Mouse (Mus musculus): ENCODE results near the gene Myocd. TPM values are rescaled to one million over a fixed set of nuclear protein-coding genes. Genes with fewer than 3 reads are reported as not detected.

Myocd gene
- polyA plus RNA-seq, 1 experiment from 2014 or later, result 3.0 TPM

GRCm38 (mm10) chr11:65235374-65235773 lies 34.4 kb downstream of the Myocd start:
- Histone ChIP-seq H3K4me3 (ENCODE audit: low read depth, low read length) (no peak overlapping the region), H3K4me1 (ENCODE audit: insufficient read depth, low read depth, low read length) (no peaks in the 10 kb centered on the region), H3K27me3 (replicated peaks; ENCODE audit: insufficient read depth, low read length) (no peaks in the 10 kb centered on the region), H3K4me2 (replicated peaks; ENCODE audit: low read depth, low read length) (no peak overlapping the region), H3K9me3 (ENCODE audit: low read length) (no peaks in the 10 kb centered on the region), H3K27ac (ENCODE audit: low read length) (no peak overlapping the region), H3K36me3 (ENCODE audit: insufficient read depth, low read length) (no peaks in the 10 kb centered on the region), H3K9ac (replicated peaks; ENCODE audit: low read depth) (no peak overlapping the region)
- WGBS, result 41% methylated on average over 2 of the region's 2 CpGs
- no peak for TF ChIP-seq EP300 (IDR thresholded peaks at IDR 0.05)
- no peak for TF ChIP-seq CTCF (IDR thresholded peaks at IDR 0.05)
- ATAC-seq (no peak), DNase-seq (ENCODE audit: low spot score) (peak; percentile 24)

GRCm38 (mm10) chr11:65231771-65232170 lies 38.0 kb downstream of the Myocd start:
- no peaks in the 10 kb centered on the region for H3K9me3 ChIP-seq (ENCODE audit: low read length)
- H3K27me3 ChIP-seq (replicated peaks; ENCODE audit: insufficient read depth, low read length), result no peaks in the 10 kb centered on the region
- H3K4me3 ChIP-seq (ENCODE audit: low read depth, low read length), result no peak overlapping the region
- no peaks in the 10 kb centered on the region for H3K36me3 ChIP-seq (ENCODE audit: insufficient read depth, low read length)
- WGBS, result 79% methylated on average over 4 of the region's 4 CpGs
- no peak overlapping the region for H3K4me2 ChIP-seq (replicated peaks; ENCODE audit: low read depth, low read length)
- TF ChIP-seq EP300 (IDR thresholded peaks at IDR 0.05) (no peak), CTCF (IDR thresholded peaks at IDR 0.05) (no peak)
- no peak overlapping the region for H3K27ac ChIP-seq (ENCODE audit: low read length)
- ATAC-seq (no peak), DNase-seq (ENCODE audit: low spot score) (no peak)
- no peak overlapping the region for H3K9ac ChIP-seq (replicated peaks; ENCODE audit: low read depth)
- no peaks in the 10 kb centered on the region for H3K4me1 ChIP-seq (ENCODE audit: insufficient read depth, low read depth, low read length)

GRCm38 (mm10) chr11:65226766-65227165 lies 43.0 kb downstream of the Myocd start:
- H3K27me3 ChIP-seq (replicated peaks; ENCODE audit: insufficient read depth, low read length), result no peaks in the 10 kb centered on the region
- H3K4me3 ChIP-seq (ENCODE audit: low read depth, low read length), result no peak overlapping the region
- DNase-seq (ENCODE audit: low spot score), result no peak
- H3K36me3 ChIP-seq (ENCODE audit: insufficient read depth, low read length), result no peaks in the 10 kb centered on the region
- H3K9me3 ChIP-seq (ENCODE audit: low read length), result no peaks in the 10 kb centered on the region
- H3K4me1 ChIP-seq (ENCODE audit: insufficient read depth, low read depth, low read length), result no peaks in the 10 kb centered on the region
- TF ChIP-seq CTCF (IDR thresholded peaks at IDR 0.05) (no peak), EP300 (IDR thresholded peaks at IDR 0.05) (no peak)
- 28% methylated on average over 10 of the region's 10 CpGs for WGBS
- H3K9ac ChIP-seq (replicated peaks; ENCODE audit: low read depth), result no peak overlapping the region
- no peak overlapping the region for H3K27ac ChIP-seq (ENCODE audit: low read length)
- ATAC-seq, result no peak
- H3K4me2 ChIP-seq (replicated peaks; ENCODE audit: low read depth, low read length), result no peak overlapping the region

DNA sequence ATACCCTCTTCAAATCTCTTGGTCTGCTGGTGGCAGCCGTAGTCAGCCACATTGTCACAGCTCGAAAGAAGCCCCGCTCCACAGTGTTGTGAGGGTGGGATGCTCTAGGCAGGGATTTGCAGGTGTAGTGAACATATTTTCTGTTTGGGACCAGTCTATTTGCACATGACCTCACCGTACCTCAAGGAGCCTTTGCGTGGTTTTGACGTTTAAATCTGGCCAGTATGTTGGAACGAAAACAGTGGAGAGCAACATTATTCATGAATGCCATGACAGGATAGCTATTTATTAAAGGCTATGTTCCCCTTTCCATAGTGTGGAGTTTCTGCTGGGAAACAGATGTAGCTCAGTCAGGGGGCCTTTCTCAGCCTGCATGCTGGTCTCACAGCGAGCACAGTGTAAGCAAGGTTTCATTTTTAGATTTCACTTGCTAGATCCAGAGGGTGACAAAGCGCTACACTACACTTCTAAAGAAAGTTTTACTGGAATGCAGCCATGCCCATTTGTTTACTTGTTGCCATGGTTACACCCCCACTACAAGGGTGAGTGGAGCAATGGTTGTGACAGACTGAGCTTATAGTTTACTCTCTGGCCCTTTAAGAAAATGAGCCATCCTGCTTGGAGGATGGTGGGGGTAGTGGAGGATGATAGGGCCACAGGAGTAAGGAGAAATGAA lies 54.7 kb downstream of the Myocd start:
- H3K9ac ChIP-seq (replicated peaks; ENCODE audit: low read depth), result no peak overlapping the region
- H3K27me3 ChIP-seq (replicated peaks; ENCODE audit: insufficient read depth, low read length), result no peaks in the 10 kb centered on the region
- TF ChIP-seq CTCF (IDR thresholded peaks at IDR 0.05) (no peak), EP300 (IDR thresholded peaks at IDR 0.05) (peak; percentile 70)
- H3K4me3 ChIP-seq (ENCODE audit: low read depth, low read length), result no peak overlapping the region
- WGBS, result 35% methylated on average over 9 of the region's 9 CpGs
- H3K4me2 ChIP-seq (replicated peaks; ENCODE audit: low read depth, low read length), result 0 out of 2 replicates have a peak overlapping the region, but pooled peaks have one; percentile 27
- ATAC-seq, result peak; percentile 94
- H3K9me3 ChIP-seq (ENCODE audit: low read length), result no peaks in the 10 kb centered on the region
- H3K4me1 ChIP-seq (ENCODE audit: insufficient read depth, low read depth, low read length), result no peaks in the 10 kb centered on the region; the same call in 1 of the 2 replicates
- H3K27ac ChIP-seq (ENCODE audit: low read length), result 0 out of 2 replicates have a peak overlapping the region, but pooled peaks have one; percentile 14
- H3K36me3 ChIP-seq (ENCODE audit: insufficient read depth, low read length), result no peaks in the 10 kb centered on the region
- DNase-seq (ENCODE audit: low spot score), result peak; percentile 93

DNA sequence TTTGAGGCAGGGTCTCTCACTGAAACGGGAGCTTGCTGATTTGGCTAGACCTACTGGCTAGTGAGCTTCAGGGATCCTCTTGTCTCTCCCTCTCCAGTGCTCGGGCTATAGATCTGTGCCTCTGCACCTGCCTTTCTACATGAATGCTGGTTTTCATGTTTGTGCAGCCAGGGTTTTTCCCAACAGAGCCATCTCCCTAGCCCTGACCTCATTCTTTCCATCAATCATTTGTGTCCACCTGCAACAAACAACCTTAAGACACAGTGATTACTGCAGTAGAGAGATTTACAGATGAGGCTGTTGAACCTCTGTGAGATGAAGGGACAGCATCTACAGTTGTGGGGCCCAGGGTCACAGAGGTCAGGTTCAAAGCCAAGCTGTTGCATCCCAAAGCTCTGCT lies 56.0 kb downstream of the Myocd start:
- no peaks in the 10 kb centered on the region for H3K36me3 ChIP-seq (ENCODE audit: insufficient read depth, low read length)
- H3K4me3 ChIP-seq (ENCODE audit: low read depth, low read length), result no peak overlapping the region
- DNase-seq (ENCODE audit: low spot score) (no peak), ATAC-seq (no peak)
- no peak overlapping the region for H3K4me2 ChIP-seq (replicated peaks; ENCODE audit: low read depth, low read length)
- no peak for TF ChIP-seq CTCF (IDR thresholded peaks at IDR 0.05)
- no peak for TF ChIP-seq EP300 (IDR thresholded peaks at IDR 0.05)
- H3K27me3 ChIP-seq (replicated peaks; ENCODE audit: insufficient read depth, low read length), result no peaks in the 10 kb centered on the region
- no peaks in the 10 kb centered on the region; the same call in 1 of the 2 replicates for H3K4me1 ChIP-seq (ENCODE audit: insufficient read depth, low read depth, low read length)
- H3K9ac ChIP-seq (replicated peaks; ENCODE audit: low read depth), result no peak overlapping the region
- WGBS, result 93% methylated on average over 2 of the region's 2 CpGs
- H3K27ac ChIP-seq (ENCODE audit: low read length), result no peak overlapping the region
- no peaks in the 10 kb centered on the region for H3K9me3 ChIP-seq (ENCODE audit: low read length)

GRCm38 (mm10) chr11:65211701-65212100 lies 58.1 kb downstream of the Myocd start:
- 43% methylated on average over 6 of the region's 6 CpGs for WGBS
- H3K9ac ChIP-seq (replicated peaks; ENCODE audit: low read depth), result no peak overlapping the region
- no peaks in the 10 kb centered on the region for H3K36me3 ChIP-seq (ENCODE audit: insufficient read depth, low read length)
- DNase-seq (ENCODE audit: low spot score) (peak; percentile 39), ATAC-seq (peak; percentile 37; the same call in 1 of the 2 replicates)
- no peak overlapping the region for H3K27ac ChIP-seq (ENCODE audit: low read length)
- TF ChIP-seq CTCF (IDR thresholded peaks at IDR 0.05) (no peak), EP300 (IDR thresholded peaks at IDR 0.05) (no peak)
- H3K9me3 ChIP-seq (ENCODE audit: low read length), result no peaks in the 10 kb centered on the region
- H3K4me3 ChIP-seq (ENCODE audit: low read depth, low read length), result no peak overlapping the region
- no peaks in the 10 kb centered on the region for H3K27me3 ChIP-seq (replicated peaks; ENCODE audit: insufficient read depth, low read length)
- H3K4me2 ChIP-seq (replicated peaks; ENCODE audit: low read depth, low read length), result no peak overlapping the region
- no peaks in the 10 kb centered on the region; the same call in 1 of the 2 replicates for H3K4me1 ChIP-seq (ENCODE audit: insufficient read depth, low read depth, low read length)
